Mouse (Mus musculus) neutrophil, adult 5-6 weeks (primary cell): ENCODE data around the gene Syt16. TPM values are rescaled to one million over a fixed set of nuclear protein-coding genes. Genes with fewer than 3 reads are reported as not detected.

Experiments used
- ATAC-seq: fragments of 151-379, 151-347 bp; 2 replicates; pipeline ENCODE4 v1.8.0; 2017; ENCODE audit warnings: mild to moderate bottlenecking, moderate TSS enrichment; ENCODE audit not compliant: insufficient number of reproducible peaks, poor library complexity, low FRiP score, severe bottlenecking; ENCODE audit errors: extremely low read depth
- total RNA-seq: library from RNA; stranded (forward); fragments of 200-1000 nt; gene quantifications from 2 replicates; pipeline ENCODE4 v1.2.3, GENCODE M21; 2017

Syt16 gene
- total RNA-seq, 1 experiment from 2014 or later: not detected

DNA sequence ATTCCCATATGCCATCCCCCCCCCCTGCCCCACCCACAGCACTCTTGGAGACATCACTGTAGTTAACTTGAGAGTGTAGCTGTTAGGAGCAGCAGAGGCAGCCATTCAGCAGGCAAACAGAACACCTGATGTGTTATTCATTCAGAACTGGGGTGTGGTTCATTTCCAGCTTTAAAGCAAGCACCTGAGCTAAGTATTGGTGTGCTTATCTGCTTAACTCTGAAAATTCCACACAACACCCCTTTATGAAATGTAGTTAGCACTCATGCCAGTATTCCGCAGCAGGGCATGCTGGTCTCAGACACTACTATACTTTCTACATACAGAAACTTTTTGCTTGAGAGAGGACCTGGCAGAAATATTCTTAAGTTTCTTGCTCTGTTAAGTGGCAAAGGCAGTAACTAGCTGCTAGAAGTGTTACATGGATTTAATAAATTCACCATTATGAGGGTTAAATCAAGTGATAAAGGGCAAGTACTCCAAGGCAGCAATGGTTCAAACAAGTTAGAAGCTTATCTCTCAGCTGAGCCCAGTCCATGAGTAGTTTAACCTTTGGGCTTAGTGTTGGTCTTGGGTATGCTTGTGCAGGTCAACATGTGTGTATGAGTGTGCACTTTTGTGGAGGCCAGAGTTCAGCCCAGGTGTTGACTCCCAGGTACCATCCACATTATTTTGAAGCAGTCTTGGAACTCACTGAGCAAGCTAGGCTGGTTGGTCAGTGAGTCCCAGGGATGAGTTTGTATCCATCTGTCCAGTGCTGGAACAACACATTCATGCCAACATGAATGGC lies 92.1 kb downstream of the Syt16 start:
- ATAC-seq: no peak

DNA sequence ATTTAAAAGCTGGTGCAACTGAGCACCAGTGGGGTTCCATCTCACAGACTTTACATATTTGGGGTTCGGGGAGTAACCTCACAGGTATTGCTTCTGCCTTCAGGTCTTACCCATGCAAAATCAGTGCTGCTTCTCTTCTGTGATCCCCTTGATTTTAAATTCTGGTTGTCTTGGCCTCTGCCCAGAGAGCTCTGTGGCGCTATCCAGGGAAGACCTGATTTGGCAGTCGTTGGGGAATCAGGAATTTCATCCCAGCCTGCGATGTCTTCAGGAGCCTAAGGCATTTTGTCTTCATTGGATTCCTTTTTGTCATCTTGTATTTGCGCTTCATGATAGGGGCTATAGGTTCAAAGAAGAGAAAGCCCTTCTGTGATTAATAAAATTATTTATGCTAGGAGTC lies 95.1 kb downstream of the Syt16 start:
- no peak for ATAC-seq

DNA sequence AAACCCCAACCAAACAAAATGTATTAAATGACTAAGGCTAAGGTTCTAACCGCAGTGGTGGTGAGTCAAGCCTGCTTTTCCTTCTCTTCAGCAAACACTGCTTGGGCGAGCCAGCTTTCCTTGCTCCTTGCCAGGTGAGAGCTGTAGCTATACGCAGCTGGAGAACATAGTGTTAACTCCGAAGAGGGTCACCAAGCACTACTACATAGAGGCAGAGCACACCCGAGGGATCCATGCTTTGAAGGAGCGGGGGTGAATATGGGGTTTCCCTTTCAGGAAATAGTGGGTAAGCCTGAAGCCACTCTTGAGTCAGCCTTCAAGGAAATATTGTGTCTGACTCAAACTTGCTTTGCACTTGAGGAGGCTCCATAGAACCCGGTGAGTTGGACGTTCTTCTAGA lies 95.6 kb downstream of the Syt16 start:
- ATAC-seq: no peak

DNA sequence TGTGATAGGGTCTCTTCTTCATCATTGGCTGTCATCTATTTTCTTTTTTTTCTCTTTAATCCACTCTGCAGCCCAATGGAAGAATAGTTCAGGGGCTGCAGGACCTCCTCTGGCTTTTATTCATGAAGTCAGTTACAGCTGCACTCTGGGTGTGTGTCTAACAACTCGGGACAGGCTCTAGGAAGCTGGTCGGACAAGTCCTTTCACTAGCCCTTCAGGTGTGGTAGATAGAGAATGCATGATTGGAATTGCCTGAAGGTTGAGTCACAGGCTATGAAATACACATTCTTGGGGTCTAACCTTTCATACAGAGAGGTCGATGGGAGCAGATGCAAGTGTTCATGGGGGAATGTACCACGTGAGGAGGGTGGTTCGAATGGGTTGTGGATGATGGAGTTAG lies 97.2 kb downstream of the Syt16 start:
- ATAC-seq: no peak

DNA sequence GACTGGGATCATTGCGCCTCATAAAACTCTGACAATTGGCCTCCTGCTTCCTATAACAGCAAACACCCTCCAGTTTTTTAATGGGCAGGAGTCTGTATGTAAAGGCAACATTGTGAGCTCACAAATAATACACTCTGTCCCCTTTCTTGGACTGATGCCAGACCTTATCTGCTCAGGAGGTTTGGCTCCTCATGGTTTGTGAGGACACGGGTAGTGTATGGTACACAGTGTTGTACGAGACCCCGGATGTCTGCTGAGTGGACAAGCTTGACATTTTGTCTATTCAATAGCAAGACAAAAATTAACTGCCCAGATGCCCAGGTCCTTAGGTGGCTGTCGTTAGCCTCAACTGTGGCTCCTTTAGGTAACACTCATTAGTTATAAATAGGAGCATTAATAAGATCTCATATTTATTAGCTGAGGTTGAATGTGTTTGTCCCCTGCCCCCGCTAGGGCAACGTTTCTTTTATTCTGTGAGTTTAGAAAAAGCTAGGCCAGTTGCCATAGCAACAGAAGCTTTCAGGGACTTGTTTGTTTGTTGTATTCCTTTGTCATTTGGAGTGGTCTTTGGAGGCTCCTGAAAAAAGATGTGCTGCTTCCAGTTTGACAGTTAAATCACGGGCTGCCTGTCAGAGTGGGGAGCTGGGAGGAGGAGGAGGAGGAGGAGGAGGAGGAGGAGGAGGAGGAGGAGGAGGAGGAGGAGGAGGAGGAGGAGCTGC lies 101.3 kb downstream of the Syt16 start:
- no peak for ATAC-seq

DNA sequence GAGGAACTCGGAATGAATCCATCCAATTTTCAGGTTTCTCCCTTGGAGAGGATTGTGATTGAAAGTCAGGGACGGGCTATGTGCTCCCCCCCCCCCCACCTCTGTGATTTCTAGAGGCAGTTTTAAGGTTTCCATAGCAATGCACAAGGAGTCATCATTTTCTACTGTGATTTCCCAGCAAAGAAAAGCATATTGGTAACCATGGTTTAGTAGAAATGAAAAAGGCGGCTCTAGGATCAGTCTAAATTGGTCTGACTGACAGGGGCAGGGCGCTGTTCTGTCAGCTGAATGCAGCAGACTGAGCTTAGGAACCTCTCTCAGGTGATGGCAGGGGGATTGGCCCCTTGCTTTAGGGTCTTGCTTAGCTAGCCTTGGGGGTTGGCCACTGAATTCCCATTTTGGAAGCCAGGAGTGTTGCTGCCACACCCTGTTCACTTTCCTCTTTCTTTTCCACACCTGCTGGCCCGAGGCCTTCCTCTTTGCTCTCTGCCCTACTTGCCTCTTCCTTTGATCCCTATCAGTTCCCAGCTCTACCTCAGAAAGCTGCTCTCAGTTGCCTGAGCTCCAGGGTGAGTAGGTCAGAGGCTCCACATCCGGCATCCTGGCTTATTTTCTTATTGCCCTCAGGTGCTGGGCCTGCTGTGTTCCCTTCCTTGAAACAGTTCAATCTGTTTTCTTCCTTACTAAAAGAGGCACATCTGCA lies 108.5 kb downstream of the Syt16 start:
- no peak for ATAC-seq

DNA sequence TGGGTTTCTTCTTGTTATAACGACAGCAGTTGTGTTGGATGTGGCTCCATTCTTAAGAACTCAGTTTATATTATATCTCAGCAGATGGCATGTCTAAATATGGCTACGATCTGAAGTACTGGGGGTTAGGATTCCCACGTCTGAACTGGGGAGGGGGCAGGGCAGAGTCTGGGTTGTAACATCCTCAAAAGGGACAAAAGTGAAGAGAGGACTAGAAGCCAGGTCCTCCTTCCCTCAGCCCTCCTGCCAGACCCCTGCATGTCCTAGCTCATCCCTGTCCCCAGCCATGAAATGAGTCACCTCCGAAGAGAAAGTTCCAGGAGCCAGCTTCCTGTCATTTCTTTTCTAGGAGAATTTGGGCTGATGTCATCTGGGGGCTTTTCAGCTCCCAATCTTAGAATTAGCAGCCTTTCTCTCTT lies 111.2 kb downstream of the Syt16 start:
- ATAC-seq: no peak

DNA sequence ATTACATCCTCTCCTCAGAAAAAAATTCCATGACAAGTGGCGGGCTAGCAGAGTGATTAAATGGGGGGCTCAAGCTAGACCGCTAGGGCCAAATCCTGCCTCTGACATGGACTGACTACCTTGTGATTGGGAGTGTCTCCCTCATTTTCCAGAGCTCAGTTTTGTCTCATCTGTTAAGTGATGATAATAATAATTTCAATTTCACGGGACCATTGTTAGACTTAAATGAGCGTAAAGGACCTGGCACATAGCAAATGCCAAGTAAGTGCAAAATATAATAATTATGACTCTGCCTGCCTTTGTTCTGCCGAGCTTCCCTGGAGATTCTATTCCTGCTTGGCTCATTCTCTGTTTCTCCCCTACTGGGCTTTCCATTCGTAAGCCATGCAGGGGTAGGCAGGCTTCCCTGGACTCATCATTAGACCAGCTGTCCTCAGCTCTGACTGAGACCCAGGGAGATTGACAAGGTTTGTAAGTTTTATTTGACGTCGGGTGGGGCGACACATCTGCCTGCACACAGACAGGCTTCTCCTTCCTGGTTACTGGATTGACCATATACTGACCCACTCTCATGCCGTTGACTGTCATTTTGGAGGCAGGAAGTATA lies 112.1 kb downstream of the Syt16 start:
- no peak for ATAC-seq

DNA sequence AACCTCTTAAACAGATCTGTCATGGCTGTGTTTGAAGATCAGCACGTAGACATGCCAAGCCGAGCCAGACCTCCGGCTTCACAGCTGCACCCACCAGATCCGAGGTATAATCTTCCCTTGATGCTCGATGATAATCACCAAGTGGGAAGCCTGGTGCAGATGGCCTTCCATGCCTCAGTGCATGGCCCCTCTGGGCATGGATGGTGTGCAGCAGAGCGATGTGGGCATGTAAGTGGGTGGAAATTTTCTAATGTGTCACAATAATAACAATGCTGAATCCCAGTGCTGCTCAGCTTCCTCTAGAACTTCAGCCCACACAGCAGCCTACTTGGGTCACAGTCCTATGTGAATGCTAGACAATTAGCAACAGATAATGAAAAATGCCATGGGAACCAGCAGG lies 119.4 kb downstream of the Syt16 start:
- no peak for ATAC-seq

DNA sequence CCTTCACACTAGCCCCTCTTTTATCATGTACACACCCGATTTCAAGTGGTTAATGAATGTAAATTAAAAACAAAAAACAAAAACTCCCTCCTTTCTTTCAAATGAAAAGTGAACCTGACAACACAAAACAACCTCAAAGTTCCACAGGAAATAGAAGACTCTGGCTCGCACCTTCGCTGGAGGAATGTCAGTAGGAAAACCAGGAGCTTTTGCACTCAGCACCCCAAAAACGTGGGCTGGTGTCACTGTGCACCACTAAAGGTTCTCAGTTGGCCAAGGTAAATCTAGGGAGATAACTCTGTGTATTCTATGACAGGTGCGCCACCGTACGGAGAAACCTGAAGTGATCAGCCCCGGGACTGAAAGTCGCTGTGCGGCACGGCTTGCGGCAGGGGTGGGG lies 128.3 kb downstream of the Syt16 start:
- no peak for ATAC-seq

DNA sequence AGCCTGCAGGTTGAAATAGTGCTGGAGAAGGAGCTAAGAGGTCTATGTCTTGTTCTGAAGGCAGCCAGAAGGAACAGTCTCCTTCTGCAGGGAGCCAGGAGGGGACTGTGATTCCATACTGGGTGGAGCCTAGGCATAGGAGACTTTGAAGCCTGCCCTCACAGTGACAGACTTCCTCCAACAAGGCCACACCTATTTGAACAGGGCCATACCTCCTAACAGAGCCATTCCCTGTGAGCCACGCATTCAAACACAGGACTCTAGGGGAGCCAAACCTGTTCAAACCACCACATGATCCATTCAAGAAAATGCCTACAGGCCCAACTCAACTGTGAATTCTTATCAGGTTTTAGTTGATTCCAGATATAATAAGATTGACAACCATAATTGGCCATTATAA lies 130.8 kb downstream of the Syt16 start:
- ATAC-seq: no peak

DNA sequence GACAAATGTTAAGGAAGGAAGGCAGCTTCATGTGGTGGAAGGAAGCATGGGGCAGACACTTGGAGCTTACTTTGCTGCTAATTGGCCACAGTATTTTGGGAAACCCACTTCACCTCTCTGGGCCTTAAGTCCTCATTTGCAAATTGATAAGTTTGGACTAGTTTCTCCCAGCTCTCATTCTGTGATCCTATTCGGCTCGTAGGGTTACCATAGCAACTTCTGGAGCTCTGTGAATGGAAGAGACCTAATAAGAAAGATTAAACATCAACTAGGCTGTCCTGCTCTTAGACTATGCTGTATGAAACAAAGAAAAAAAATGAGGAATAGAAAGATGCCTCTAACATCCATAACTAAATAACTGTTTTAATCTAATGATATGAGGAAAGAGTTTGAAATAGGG lies 134.3 kb downstream of the Syt16 start:
- ATAC-seq: no peak

DNA sequence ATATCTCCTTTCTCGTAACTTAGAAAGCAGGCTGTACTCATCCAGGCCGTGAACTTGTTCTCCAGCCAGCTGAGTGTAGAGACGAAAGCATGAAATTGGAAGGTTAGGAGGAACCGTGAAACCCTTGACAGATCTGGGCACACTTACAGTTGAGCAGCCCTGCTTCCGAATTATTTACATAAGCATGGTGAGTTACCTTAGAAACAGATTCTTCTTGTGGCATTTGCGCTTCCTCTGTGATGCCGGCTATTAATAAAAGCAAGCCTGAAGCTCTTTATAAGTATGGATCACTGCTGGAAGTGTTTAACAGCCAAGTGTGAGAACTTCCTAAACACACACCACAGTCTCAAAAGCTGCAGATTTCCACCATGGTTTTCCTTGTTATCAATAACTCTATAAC lies 144.7 kb downstream of the Syt16 start:
- ATAC-seq: no peak

DNA sequence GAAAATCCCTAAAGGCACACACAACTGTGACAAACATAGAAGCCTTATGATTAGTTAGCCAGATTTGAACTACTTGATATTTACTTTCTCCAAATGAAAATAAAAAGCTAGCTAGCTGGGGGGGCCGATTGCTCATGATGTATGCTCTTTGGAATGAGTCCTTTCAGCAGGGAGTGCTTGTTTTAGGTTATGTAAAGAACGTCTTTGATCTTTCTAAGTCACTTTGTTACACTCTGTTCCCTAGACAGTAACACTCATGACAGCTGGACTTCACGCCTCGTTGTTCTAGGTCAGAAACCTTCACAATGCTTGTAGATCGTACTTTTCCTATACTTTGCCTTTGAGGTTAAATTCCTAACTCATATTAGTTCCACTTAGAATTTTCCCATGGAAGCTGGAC lies 146.9 kb downstream of the Syt16 start:
- ATAC-seq: no peak

DNA sequence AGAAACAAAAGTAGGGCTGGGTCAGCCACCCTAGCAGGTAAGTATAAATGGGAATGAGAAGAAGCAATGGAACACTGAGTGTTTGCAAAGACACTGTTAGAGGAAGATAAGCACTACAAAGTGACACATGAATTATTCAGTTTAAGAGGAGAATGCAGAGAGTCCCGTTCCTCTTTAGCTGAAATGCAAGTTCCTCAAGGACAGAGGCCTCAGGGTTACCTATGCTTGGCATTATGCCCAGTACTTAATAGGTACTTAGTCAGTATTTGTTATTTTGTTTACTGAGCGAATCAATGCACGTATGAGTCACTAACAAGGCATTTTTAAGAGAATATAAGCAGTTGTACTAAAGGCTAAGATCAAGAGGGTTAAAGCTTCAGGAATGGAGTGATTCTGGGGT lies 163.3 kb downstream of the Syt16 start:
- no peak for ATAC-seq

DNA sequence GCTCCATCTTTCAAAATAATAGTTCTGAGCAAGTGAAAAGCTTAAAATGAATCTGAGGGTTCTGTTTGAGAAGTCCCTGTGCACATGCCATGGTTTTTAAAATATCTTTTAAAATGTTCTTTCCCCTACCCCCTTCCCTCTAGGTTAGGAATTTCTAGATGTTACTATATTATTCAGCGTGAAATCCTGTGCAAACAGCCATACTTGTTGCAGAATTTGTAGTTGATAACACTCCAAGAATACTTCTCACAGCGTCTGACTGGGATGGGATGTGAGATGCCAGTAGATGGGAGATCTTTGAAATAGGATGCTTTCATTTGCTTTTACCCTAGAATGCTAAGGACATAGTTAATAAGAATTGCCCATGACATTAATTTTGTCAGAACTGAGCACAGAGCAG lies 165.6 kb downstream of the Syt16 start:
- no peak for ATAC-seq

DNA sequence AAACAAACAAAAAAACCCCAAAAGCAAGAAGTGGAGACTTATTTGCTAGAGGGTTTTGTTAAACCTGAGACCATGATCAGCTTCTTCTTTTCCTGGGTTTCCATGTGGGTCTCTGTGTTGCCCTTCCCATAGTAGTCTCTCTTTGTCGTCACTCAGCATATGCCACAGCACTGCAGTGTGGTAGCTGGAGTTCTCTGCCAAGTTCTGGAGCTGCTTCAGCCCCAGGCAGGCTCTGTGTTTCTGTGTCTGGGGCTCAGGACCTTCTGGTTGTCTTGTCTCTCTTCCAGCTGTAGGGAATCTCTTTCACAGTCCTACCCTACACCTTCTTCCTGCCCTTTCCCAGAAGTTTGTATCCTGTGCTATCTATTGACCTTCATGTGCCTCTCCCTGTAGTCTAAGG lies 173.8 kb downstream of the Syt16 start:
- no peak for ATAC-seq

DNA sequence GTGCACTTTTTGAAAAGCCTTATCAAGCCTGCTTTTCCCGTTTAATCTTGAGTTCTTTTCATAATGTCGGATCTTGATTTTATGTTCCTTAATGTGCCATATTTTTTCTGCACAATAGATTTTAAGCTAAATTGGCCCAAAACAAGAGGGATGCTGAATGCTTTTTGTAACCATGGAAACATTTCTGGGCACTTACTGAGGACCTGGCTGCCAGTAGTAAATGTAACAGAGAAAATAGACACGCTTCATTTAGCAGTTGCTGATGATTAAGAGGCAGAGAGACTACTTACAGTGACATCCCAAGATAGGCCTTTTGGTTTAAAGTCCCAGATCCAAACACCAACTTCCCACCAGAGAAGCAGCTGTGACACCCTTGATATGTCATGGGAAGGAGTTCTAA lies 176.4 kb downstream of the Syt16 start:
- no peak for ATAC-seq

DNA sequence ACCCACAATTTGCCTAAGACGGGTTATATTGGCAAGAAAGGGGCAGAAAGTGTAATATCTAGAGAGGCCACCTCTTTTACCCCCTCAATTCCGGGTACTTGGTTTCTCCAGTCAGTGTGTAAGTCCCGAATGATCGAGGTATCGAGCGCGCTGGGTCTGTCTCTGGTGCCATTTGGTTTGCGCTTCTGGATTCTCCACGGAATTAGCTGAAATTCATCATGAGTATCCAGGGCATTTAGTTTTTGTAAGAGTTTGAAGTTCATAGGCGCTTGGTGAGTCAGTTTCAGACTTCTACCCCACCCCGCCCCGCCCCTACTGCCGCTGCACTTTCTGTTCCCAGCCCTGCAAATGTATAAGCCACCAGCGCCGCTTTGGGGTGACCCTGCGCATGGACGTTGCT lies 187.1 kb downstream of the Syt16 start:
- ATAC-seq: no peak
